ENCODE assay signal across 21 mouse cellular contexts in genomic region chr7:68246249-68246648, GRCm38 (mm10). TPM values are rescaled to one million over a fixed set of nuclear protein-coding genes. Genes with fewer than 3 reads are reported as not detected.
DNase-seq lines count a peak whose midpoint lies in the region; ATAC-seq and TF ChIP-seq lines count a peak whose summit lies in the region.
"Had no signal": no experiment of that assay in that cellular context is flagged by ENCODE, and none has a peak within 500 bp of the region (broad histone marks: within the 10 kb centered on the region; RNA-seq: fewer than 3 reads in every experiment).

No protein-coding gene starts in this region.

- no peaks in the 10 kb centered on the region for H3K27me3 ChIP-seq in lung, postnatal 0 days (replicated peaks; ENCODE audit: insufficient read depth, low read length)
- no peaks in the 10 kb centered on the region for H3K27me3 ChIP-seq in limb, embryonic 10.5 days (ENCODE audit: low read depth, poor library complexity, severe bottlenecking)
- H3K27me3 ChIP-seq: embryonic facial prominence, embryonic 12.5 days; forebrain, embryonic 13.5 days; forebrain, embryonic 15.5 days had no signal

- peak; percentile 47 for TF ChIP-seq EP300 in lung, postnatal 0 days (IDR thresholded peaks at IDR 0.05)

- H3K27ac ChIP-seq in lung, postnatal 0 days (ENCODE audit: low read length): no peak overlapping the region
- H3K27ac ChIP-seq in limb, embryonic 10.5 days: 0 out of 2 replicates have a peak overlapping the region, but pooled peaks have one; percentile 10
- H3K27ac ChIP-seq: embryonic facial prominence, embryonic 10.5 days; embryonic facial prominence, embryonic 12.5 days; forebrain, embryonic 13.5 days; forebrain, embryonic 15.5 days had no signal

- H3K4me3 ChIP-seq in lung, postnatal 0 days (ENCODE audit: low read depth, low read length): no peak overlapping the region
- H3K4me3 ChIP-seq in limb, embryonic 10.5 days: no peak overlapping the region
- H3K4me3 ChIP-seq: embryonic facial prominence, embryonic 10.5 days; embryonic facial prominence, embryonic 12.5 days; forebrain, embryonic 13.5 days; forebrain, embryonic 15.5 days had no signal

- no peaks in the 10 kb centered on the region for H3K36me3 ChIP-seq in lung, postnatal 0 days (ENCODE audit: insufficient read depth, low read length)
- no peaks in the 10 kb centered on the region for H3K36me3 ChIP-seq in limb, embryonic 10.5 days
- H3K36me3 ChIP-seq: embryonic facial prominence, embryonic 10.5 days; embryonic facial prominence, embryonic 12.5 days; forebrain, embryonic 15.5 days had no signal

- no peak for TF ChIP-seq CTCF in lung, postnatal 0 days (IDR thresholded peaks at IDR 0.05)

- H3K9ac ChIP-seq in lung, postnatal 0 days (replicated peaks; ENCODE audit: low read depth): no peak overlapping the region
- H3K9ac ChIP-seq: embryonic facial prominence, embryonic 12.5 days; forebrain, embryonic 13.5 days; forebrain, embryonic 15.5 days; forebrain, postnatal 0 days had no signal

- 59% methylated on average over 8 of the region's 8 CpGs for WGBS in lung, postnatal 0 days
- 57% methylated on average over 8 of the region's 8 CpGs for WGBS in limb, embryonic 10.5 days

- H3K4me2 ChIP-seq in lung, postnatal 0 days (replicated peaks; ENCODE audit: low read depth, low read length): no peak overlapping the region
- H3K4me2 ChIP-seq: embryonic facial prominence, embryonic 12.5 days; forebrain, embryonic 13.5 days; forebrain, embryonic 15.5 days had no signal

- ATAC-seq in lung, postnatal 0 days: peak; percentile 79
- ATAC-seq: forebrain, embryonic 13.5 days; forebrain, embryonic 15.5 days; forebrain, postnatal 0 days had no signal

- H3K9me3 ChIP-seq in lung, postnatal 0 days (ENCODE audit: low read length): no peaks in the 10 kb centered on the region
- H3K9me3 ChIP-seq in limb, embryonic 10.5 days (replicated peaks): no peaks in the 10 kb centered on the region
- H3K9me3 ChIP-seq: forebrain, embryonic 13.5 days; forebrain, embryonic 15.5 days had no signal

- no peaks in the 10 kb centered on the region for H3K4me1 ChIP-seq in lung, postnatal 0 days (ENCODE audit: insufficient read depth, low read depth, low read length)
- H3K4me1 ChIP-seq in limb, embryonic 10.5 days: peaks cover 17% of the 10 kb centered on the region
- H3K4me1 ChIP-seq: embryonic facial prominence, embryonic 12.5 days; forebrain, embryonic 13.5 days; forebrain, embryonic 15.5 days had no signal

- peak; percentile 84 for DNase-seq in lung, postnatal 0 days (ENCODE audit: low spot score)
- DNase-seq in lung, postnatal 10 days: no peak
- DNase-seq in adipocyte (ENCODE audit: low spot score): peak; percentile 9
- no peak for DNase-seq in limb, embryonic 10.5 days (ENCODE audit: low spot score)
- DNase-seq in urinary bladder, adult 2 months (ENCODE audit: low spot score): no peak
- DNase-seq: adrenal gland, adult 8-10 months; adrenal gland, postnatal 14 days; adrenal gland, postnatal 36 days; cerebellum, adult 11-12 months; cerebellum, adult 2 months; cerebellum, adult 9-10 months; cerebellum, postnatal 10 days; cerebellum, postnatal 25 days; forebrain, postnatal 0 days had no signal

RNA-seq across cellular contexts. Expression of gene Pgpep1l, which starts 17.8 kb away (rescaled TPM):
- not detected in 2 replicates for polyA plus RNA-seq in lung, postnatal 0 days (2015; fragmentation: Nextera tagmentation; extraction: Ambion mirVana)
- not detected in 2 replicates for polyA plus RNA-seq in limb, embryonic 10.5 days (2016; fragmentation: Nextera tagmentation; extraction: Ambion mirVana)
- polyA plus RNA-seq in urinary bladder, adult 2 months (2012; rRNA removed): 2.2 and 2.6 TPM in 2 replicates
- polyA plus RNA-seq: C2C12; embryonic facial prominence, embryonic 10.5 days; embryonic facial prominence, embryonic 12.5 days; embryonic facial prominence, embryonic 14.5 days; forebrain, embryonic 11.5 days; forebrain, embryonic 13.5 days; forebrain, embryonic 15.5 days; forebrain, postnatal 0 days had no signal

RNA-seq across cellular contexts. Expression of gene Fam169b, which starts 27.4 kb away (rescaled TPM):
- polyA plus RNA-seq in lung, postnatal 0 days (2015; fragmentation: Nextera tagmentation; extraction: Ambion mirVana): 0.37 and 0.69 TPM in 2 replicates
- polyA plus RNA-seq in limb, embryonic 10.5 days (2016; fragmentation: Nextera tagmentation; extraction: Ambion mirVana): 0.36 and 1.2 TPM in 2 replicates
- 1.3 and 1.4 TPM in 2 replicates for polyA plus RNA-seq in urinary bladder, adult 2 months (2012; rRNA removed)
- polyA plus RNA-seq: forebrain, embryonic 13.5 days; forebrain, embryonic 15.5 days had no signal

Comparison
In these comparisons a context has a peak if more than half of its experiments do, and no peak if none do; other contexts are left out.
1. DNase-seq: peak in lung, postnatal 0 days (single experiment) and adipocyte (single experiment); none in lung, postnatal 10 days (single experiment), limb, embryonic 10.5 days (single experiment) and urinary bladder, adult 2 months (single experiment).